Mouse (Mus musculus) hindbrain, embryonic 14.5 days (tissue): ENCODE data around the gene Cdc37l1. TPM values are rescaled to one million over a fixed set of nuclear protein-coding genes. Genes with fewer than 3 reads are reported as not detected.
"Not testable (repeated sequence)": the region's sequence is repeated elsewhere in the genome, so short reads cannot be mapped to it uniquely, and the experiment has no call there.

Experiments
- ATAC-seq: fragments of 200-750 bp; cut with Nextera tagmentation; 2 replicates; pipeline ENCODE4 v1.8.0; 2017; ENCODE audit warnings: moderate number of reproducible peaks, mild to moderate bottlenecking, moderate TSS enrichment, moderate library complexity; ENCODE audit not compliant: low FRiP score
- DNase-seq: peaks from one replicate; pipeline ENCODE4 v3.0.0-alpha.2; 2015; ENCODE audit warnings: low spot score
- H3K27ac ChIP-seq: fragments of 300-500 bp; sonication (generic); 2 replicates; pipeline ENCODE4 v1.5.1; 2014; ENCODE audit warnings: mild to moderate bottlenecking, moderate library complexity
- H3K27me3 ChIP-seq: fragments of 300-500 bp; sonication (generic); 2 replicates; pipeline ENCODE4 v1.6.1; 2014; ENCODE audit warnings: mild to moderate bottlenecking, low read length, mixed read lengths; ENCODE audit not compliant: control insufficient read depth, insufficient read depth
- H3K36me3 ChIP-seq: fragments of 300-500 bp; sonication (generic); replicated peaks from 2 replicates; pipeline ENCODE4 v1.6.1; 2014; ENCODE audit not compliant: control insufficient read depth, insufficient read depth
- H3K4me1 ChIP-seq: fragments of 300-500 bp; sonication (generic); replicated peaks from 2 replicates; pipeline ENCODE4 v1.6.1; 2014; ENCODE audit warnings: antibody characterized with exemption, low read length, mixed read lengths; ENCODE audit not compliant: control insufficient read depth, insufficient read depth
- H3K4me2 ChIP-seq: fragments of 300-500 bp; sonication (generic); replicated peaks from 2 replicates; pipeline ENCODE4 v1.6.1; 2014; ENCODE audit warnings: mild to moderate bottlenecking, moderate library complexity
- H3K4me3 ChIP-seq: fragments of 300-500 bp; sonication (generic); replicated peaks from 2 replicates; pipeline ENCODE4 v1.5.1; 2014; ENCODE audit warnings: mild to moderate bottlenecking, low read length
- H3K9ac ChIP-seq: fragments of 300-500 bp; sonication (generic); 2 replicates; pipeline ENCODE4 v1.6.1; 2014
- H3K9me3 ChIP-seq: fragments of 300-500 bp; sonication (generic); 2 replicates; pipeline ENCODE4 v1.6.1; 2016; ENCODE audit warnings: low read length; ENCODE audit not compliant: control insufficient read depth
- WGBS: fragments of 180-500 bp; shearing (Covaris S2); extraction: QIAGEN DNeasy Blood & Tissue Kit; methylation state at CpG from one replicate; pipeline ENCODE4 v1.1.7; 2014; 5-methylcytosine and 5-hydroxymethylcytosine counted together
- polyA plus RNA-seq: library from polyadenylated mRNA; unstranded; fragments of >200 nt; fragmentation: Nextera tagmentation; extraction: Ambion mirVana; gene quantifications from 2 replicates; pipeline ENCODE4 v1.2.1, GENCODE M21; 2014

The Cdc37l1 gene
- polyA plus RNA-seq, 1 experiment from 2014 or later: 58.3 TPM

- DNase-seq (peak; percentile 29), ATAC-seq (peak; percentile 47; the same call in 1 of the 2 replicates)
- Histone ChIP-seq H3K36me3 (peaks cover 41% of the 10 kb centered on the region), H3K9ac (no peak overlapping the region), H3K27ac (no peak overlapping the region), H3K4me2 (no peak overlapping the region), H3K4me1 (peaks cover 13% of the 10 kb centered on the region), H3K9me3 (no peaks in the 10 kb centered on the region), H3K27me3 (no peaks in the 10 kb centered on the region), H3K4me3 (no peak overlapping the region)
- 55% methylated on average over 7 of the region's 7 CpGs for WGBS
Observed at GRCm38 (mm10) chr19:28994870-28995269, 4.7 kb downstream of the Cdc37l1 start.

GRCm38 (mm10) chr19:28995366-28995765 is 5.2 kb downstream of the Cdc37l1 start:
- WGBS: 91% methylated on average over 5 of the region's 5 CpGs
- Histone ChIP-seq H3K36me3 (peaks cover 45% of the 10 kb centered on the region), H3K4me3 (no peak overlapping the region), H3K27ac (no peak overlapping the region), H3K4me1 (peaks cover 13% of the 10 kb centered on the region), H3K4me2 (no peak overlapping the region), H3K9ac (no peak overlapping the region), H3K27me3 (no peaks in the 10 kb centered on the region), H3K9me3 (no peaks in the 10 kb centered on the region)
- DNase-seq: no peak
- no peak for ATAC-seq

GRCm38 (mm10) chr19:28997976-28998630 is 8.0 kb downstream of the Cdc37l1 start:
- Histone ChIP-seq H3K4me1 (0 out of 2 replicates have a peak, but pooled peaks cover 3% of the 10 kb centered on the region), H3K4me2 (no peak overlapping the region), H3K36me3 (peaks cover 66% of the 10 kb centered on the region), H3K4me3 (no peak overlapping the region), H3K9ac (no peak overlapping the region), H3K9me3 (no peaks in the 10 kb centered on the region), H3K27ac (no peak overlapping the region), H3K27me3 (no peaks in the 10 kb centered on the region)
- WGBS: 96% methylated on average over 4 of the region's 4 CpGs
- ATAC-seq (no peak), DNase-seq (no peak)

GRCm38 (mm10) chr19:29000321-29000720 is 10.2 kb downstream of the Cdc37l1 start:
- peaks cover 63% of the 10 kb centered on the region for H3K36me3 ChIP-seq
- WGBS: 95% methylated on average over 16 of the region's 16 CpGs
- not testable (repeated sequence) for ATAC-seq

GRCm38 (mm10) chr19:29008069-29008706 is 18.0 kb downstream of the Cdc37l1 start:
- no peak overlapping the region for H3K4me3 ChIP-seq
- H3K9ac ChIP-seq: no peak overlapping the region; the same call in 1 of the 2 replicates
- no peak for ATAC-seq
- H3K4me2 ChIP-seq: no peak overlapping the region
- H3K27me3 ChIP-seq: no peaks in the 10 kb centered on the region
- H3K27ac ChIP-seq: no peak overlapping the region
- 90% methylated on average over 3 of the region's 3 CpGs for WGBS
- no peak for DNase-seq
- H3K9me3 ChIP-seq: no peaks in the 10 kb centered on the region
- peaks cover 59% of the 10 kb centered on the region for H3K36me3 ChIP-seq
- H3K4me1 ChIP-seq: no peaks in the 10 kb centered on the region

More at GRCm38 (mm10) chr19:29000321-29000720, 10.2 kb downstream of the Cdc37l1 start:
- not testable (repeated sequence) for H3K9me3 ChIP-seq, DNase-seq, H3K4me3 ChIP-seq, H3K4me1 ChIP-seq, H3K9ac ChIP-seq, H3K4me2 ChIP-seq, H3K27me3 ChIP-seq, H3K27ac ChIP-seq

GRCm38 (mm10) chr19:29009046-29009445 is 18.9 kb downstream of the Cdc37l1 start:
- Histone ChIP-seq H3K4me3 (no peak overlapping the region), H3K4me1 (no peaks in the 10 kb centered on the region), H3K9me3 (no peaks in the 10 kb centered on the region), H3K4me2 (no peak overlapping the region), H3K9ac (no peak overlapping the region), H3K36me3 (peaks cover 65% of the 10 kb centered on the region), H3K27ac (no peak overlapping the region), H3K27me3 (no peaks in the 10 kb centered on the region)
- ATAC-seq (no peak), DNase-seq (no peak)
- WGBS: 94% methylated on average over 11 of the region's 11 CpGs

- H3K4me3 ChIP-seq: no peak overlapping the region
- DNase-seq (no peak), ATAC-seq (no peak)
- H3K27ac ChIP-seq: no peak overlapping the region
- WGBS: 91% methylated on average over 12 of the region's 12 CpGs
- no peak overlapping the region for H3K4me2 ChIP-seq
- no peaks in the 10 kb centered on the region for H3K27me3 ChIP-seq
- H3K9ac ChIP-seq: no peak overlapping the region
- peaks cover 79% of the 10 kb centered on the region for H3K36me3 ChIP-seq
- no peaks in the 10 kb centered on the region for H3K4me1 ChIP-seq
- no peaks in the 10 kb centered on the region for H3K9me3 ChIP-seq
Observed at GRCm38 (mm10) chr19:29011355-29011990, 21.3 kb downstream of the Cdc37l1 start.

GRCm38 (mm10) chr19:29014466-29015055 is 24.4 kb downstream of the Cdc37l1 start:
- Histone ChIP-seq H3K4me2 (no peak overlapping the region), H3K27ac (no peak overlapping the region), H3K9ac (no peak overlapping the region), H3K4me1 (no peaks in the 10 kb centered on the region), H3K36me3 (peaks cover 71% of the 10 kb centered on the region), H3K4me3 (no peak overlapping the region), H3K27me3 (no peaks in the 10 kb centered on the region), H3K9me3 (no peaks in the 10 kb centered on the region)
- WGBS: 90% methylated on average over 5 of the region's 5 CpGs
- DNase-seq (no peak), ATAC-seq (no peak)
